Mouse (Mus musculus): ENCODE data around the gene Scn11a.

The Scn11a gene

DNA sequence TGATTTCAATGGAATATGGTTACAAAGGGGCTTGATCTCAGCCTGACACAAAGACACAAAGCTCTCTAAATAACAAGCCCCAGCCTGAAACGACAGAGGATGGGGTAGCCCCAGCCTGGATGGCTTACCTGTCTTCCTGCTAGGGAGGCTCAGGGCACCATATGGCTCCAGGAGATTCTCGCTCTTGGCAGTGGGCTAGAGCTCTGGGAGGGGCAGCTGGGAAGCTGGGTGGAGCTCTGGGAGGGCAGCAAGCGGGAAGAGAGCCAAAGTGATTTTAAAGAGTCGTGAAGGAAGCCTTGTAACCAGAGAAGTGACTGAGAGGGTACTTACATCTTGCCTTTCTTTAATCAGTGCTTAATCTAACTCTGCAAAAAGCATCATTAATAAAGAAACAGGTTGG lies at the start of gene Scn11a:
Gene Scn11a, minus strand, starts transcription at position 160 of the 400 bp plus-strand sequence.
- DNase-seq (ENCODE audit: low spot score) = no peak

DNA sequence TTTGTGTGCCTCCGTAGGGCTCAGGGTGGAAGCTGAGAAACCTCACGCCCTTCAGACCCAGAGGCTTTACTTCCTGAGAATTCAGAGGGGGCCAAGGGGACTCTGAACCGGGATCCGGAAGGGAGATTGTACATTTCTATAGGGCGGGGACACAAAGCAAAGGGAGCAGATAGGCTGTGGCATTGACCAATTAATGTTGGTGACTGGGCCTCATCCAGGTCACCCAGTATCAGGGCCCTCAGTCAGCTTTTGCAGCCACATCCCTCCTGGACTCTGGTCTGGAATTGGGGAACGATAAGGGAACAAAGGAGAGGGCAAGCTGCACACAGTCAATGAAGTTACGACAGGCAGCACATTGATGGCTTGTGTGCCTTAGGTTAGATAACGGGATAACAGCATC lies 28.9 kb upstream of the Scn11a start:
- DNase-seq (ENCODE audit: low spot score) = no peak

DNA sequence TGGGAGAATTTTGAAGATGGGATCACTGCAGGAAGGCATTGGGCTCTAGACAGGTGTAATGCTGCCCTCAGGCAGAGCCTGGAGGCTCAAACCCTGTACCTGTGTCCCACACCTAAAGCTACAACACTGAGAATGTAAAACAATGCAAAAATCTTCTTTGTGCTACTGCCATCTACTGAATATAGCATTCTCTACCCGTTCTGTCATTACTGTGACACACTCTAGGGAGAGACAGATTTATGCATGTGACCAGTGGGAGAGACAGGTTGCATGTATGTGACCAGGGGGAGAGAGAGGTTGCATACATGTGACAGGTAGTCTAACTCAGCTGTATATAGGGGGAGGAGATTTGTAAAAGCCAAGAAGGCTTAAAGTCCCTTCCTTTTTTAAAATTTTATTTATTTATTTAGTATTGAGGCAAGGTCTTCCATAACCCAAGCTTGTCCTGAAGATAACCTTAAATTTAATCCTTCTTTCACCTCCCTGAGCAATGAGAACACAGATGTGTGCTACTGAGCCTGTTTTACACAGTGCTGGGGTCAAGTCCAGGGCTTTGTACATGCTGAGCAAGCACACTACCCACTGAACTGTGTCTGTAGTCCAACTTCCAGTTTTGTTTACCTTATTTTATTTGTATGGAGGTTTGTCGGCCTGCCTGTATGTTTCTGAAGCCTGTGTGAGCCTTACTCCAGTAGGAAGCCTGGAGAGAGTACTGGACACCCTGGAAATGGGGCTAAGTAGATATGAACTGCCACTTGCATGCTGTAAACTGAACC lies 28.0 kb upstream of the Scn11a start:
- DNase-seq (ENCODE audit: low spot score) = no peak

- no peak for DNase-seq (ENCODE audit: low spot score)
These were observed 27.2 kb upstream of the Scn11a start for GRCm38 (mm10) chr9:119852347-119853030.

- DNase-seq (ENCODE audit: low spot score) = no peak
These were observed 24.0 kb upstream of the Scn11a start for GRCm38 (mm10) chr9:119849214-119849613.

GRCm38 (mm10) chr9:119848671-119849070 lies 23.4 kb upstream of the Scn11a start:
- DNase-seq (ENCODE audit: low spot score) = no peak

GRCm38 (mm10) chr9:119847187-119847586 lies 21.9 kb upstream of the Scn11a start:
- DNase-seq (ENCODE audit: low spot score) = no peak

- DNase-seq (ENCODE audit: low spot score) = no peak
These were observed 19.5 kb upstream of the Scn11a start for GRCm38 (mm10) chr9:119844724-119845123.

GRCm38 (mm10) chr9:119843549-119843948 lies 18.3 kb upstream of the Scn11a start:
- no peak for DNase-seq (ENCODE audit: low spot score)

- no peak for DNase-seq (ENCODE audit: low spot score)
These were observed 17.4 kb upstream of the Scn11a start for GRCm38 (mm10) chr9:119842541-119843169.

DNA sequence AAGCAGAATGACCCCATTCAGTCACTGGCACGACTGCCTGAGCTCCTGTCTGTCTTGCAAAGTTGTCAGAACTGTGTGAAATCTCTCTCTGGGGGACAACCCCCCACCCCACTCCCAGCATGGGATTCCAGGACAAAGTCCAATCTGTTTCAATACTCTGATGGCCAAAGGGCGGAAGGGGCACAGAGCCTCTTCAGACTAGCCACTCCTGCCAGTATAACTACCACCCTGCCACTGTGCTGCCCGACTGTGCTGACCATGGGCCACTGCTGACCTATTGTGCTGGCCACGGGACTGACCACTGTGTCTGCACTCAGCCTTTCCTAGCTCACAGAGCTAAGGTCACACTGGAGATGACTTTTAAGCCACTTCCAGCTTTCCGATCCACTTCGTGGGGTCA lies 16.8 kb upstream of the Scn11a start:
- DNase-seq (ENCODE audit: low spot score) = no peak

DNA sequence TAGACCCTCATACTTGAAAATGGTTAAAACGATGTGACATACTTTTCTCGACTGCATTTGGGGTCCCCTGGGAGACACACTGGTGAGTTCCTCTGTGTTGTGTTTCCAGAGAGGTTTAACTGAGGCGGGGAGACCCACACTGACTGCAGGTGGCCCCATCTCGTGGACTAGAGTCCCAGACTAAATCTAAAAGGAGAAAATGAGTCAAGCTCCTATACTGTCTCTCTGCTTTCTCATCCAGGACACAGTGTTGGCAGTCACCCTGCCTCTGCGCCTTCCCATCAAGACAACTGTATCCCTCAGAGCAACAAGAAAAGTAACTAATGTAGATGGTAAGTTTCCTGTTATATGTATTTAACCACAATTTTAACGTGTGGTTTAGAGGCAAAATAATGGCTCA lies 15.9 kb upstream of the Scn11a start:
- DNase-seq (ENCODE audit: low spot score) = no peak

GRCm38 (mm10) chr9:119835581-119836125 lies 10.4 kb upstream of the Scn11a start:
- no peak for DNase-seq (ENCODE audit: low spot score)

DNA sequence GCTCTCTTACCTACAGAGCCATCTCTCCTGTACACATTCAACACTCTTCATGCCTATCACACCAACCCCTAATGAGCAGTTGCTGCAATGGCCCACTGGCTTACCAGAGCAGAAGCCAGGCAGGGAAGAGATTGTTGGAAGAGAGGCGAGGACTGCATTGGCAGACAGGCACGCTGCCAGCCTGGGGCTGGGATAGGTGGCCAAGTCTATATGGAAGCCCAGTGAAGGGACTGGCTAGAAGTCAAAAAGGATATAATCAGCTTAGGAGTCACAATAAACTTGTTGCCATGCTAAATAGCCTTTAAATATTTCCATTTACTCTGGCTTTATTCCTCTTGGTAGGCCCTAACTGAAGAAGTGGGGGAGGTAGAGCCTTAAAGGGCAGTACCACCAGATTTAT lies 5.7 kb upstream of the Scn11a start:
- no peak for DNase-seq (ENCODE audit: low spot score)

- DNase-seq (ENCODE audit: low spot score) = no peak
These were observed 1.5 kb downstream of the Scn11a start for GRCm38 (mm10) chr9:119823722-119824121.

DNA sequence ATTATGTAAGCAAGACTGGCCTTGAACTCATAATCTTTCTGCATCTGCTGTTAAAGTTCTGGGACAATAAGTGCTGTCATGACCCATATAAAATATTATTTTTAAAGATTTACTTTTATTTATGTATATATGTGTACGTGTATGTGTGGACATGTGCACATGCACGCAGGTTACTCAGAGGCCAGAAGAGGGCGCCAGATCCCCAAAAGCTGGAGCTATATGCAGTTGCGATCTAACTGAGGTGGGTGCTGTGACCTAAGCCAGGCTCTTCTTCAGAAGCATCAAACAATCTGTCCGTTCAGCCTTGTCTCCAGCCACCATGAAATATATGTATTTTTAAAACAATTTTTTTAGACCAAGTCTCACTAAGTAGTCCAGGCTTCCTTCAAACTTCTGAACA lies 11.6 kb downstream of the Scn11a start:
- no peak for DNase-seq (ENCODE audit: low spot score)

- no peak for DNase-seq (ENCODE audit: low spot score)
These were observed 18.8 kb downstream of the Scn11a start for GRCm38 (mm10) chr9:119806491-119806890.

DNA sequence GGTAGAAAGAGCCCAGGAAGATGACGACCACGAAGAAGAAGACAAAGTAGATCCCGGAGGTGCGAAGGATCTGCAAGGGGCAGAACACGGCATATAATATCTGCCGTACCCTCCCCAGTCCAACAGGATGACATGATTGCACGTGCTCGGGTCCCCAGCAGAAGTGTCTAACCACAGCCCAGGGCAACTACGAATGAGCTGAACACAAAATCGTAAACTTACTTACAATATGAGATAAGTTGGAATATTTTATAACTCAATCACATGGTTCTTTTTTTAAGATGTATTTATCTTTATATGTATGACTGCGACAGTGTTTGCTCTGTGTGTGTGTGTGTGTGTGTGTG lies 20.8 kb downstream of the Scn11a start:
- DNase-seq (ENCODE audit: low spot score) = no peak

GRCm38 (mm10) chr9:119803845-119804500 lies 21.3 kb downstream of the Scn11a start:
- no peak for DNase-seq (ENCODE audit: low spot score)

DNA sequence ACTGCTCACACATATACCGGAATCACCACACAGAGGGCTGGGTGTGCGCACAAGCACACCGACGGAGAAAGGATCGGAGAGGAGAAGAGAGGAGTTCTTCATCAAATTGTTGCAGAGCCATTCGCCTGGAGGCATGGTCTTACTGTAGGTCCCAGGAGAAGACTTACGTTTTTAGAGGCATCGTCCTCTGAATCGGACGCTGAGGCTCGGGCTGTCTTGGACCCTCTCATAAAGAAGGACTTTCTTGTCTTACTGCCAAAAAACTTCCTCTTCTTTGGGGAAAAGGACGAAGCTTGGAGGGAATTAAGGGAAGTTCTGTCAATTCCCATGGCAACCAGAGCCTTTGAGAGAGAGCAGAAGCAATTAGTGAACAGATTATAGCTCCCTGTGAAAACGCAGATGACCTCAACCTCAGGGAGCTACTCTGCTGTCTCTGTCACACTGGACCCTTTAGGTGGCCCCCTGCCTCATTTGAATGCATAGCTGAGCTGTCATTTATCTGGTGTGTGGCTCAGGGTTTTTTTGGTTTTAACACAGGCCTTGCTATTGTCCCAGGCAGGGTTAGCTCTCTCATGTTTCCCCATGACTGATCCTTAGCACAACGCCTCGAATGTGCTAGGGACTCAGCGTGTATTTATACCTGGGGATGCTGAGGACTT lies 22.0 kb downstream of the Scn11a start:
- DNase-seq (ENCODE audit: low spot score) = no peak

GRCm38 (mm10) chr9:119801460-119801859 lies 23.8 kb downstream of the Scn11a start:
- no peak for DNase-seq (ENCODE audit: low spot score)

GRCm38 (mm10) chr9:119796791-119797190 lies 28.5 kb downstream of the Scn11a start:
- DNase-seq (ENCODE audit: low spot score) = no peak
